Mouse (Mus musculus) ES-E14 (cell line): ENCODE results near the gene Poc1a.

Experiments
- HCFC1 ChIP-seq: IDR thresholded peaks from 2 replicates; pipeline ENCODE4 v1.6.1; 2012; ENCODE audit warnings: low read length, inconsistent platforms, borderline replicate concordance; ENCODE audit not compliant: insufficient read depth
- MAFK ChIP-seq: IDR thresholded peaks from 2 replicates; pipeline ENCODE4 v1.6.1; 2014; ENCODE audit warnings: mild to moderate bottlenecking, low read depth, low read length, inconsistent platforms; ENCODE audit not compliant: insufficient read depth
- ZC3H11A ChIP-seq: IDR thresholded peaks from 2 replicates; pipeline ENCODE4 v1.6.1; 2012; ENCODE audit warnings: low read depth, mild to moderate bottlenecking, inconsistent platforms, low read length, borderline replicate concordance

DNA sequence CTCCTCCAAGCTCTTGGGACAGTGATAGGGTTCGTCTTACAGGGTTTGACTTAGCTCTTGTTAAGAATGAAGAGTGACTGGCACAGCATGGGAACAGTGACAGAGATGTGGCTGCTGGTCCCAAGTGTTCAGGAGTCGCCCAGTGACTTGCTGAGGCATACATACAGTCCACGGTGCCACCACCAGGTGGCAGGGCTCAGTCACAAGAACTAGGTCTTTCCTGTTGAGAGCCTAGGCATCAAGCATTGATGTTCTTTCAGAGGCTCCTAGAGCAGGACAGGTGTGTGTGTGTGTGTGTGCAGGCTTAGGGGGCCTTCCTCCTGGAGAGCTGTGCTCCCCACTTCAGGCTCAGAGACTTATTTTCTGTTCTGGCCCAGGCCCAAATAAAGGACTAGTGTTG, 8.0 kb downstream of the Poc1a start:
- TF ChIP-seq ZC3H11A, result peak; percentile 53; the same call in 1 of the 2 replicates
- no peak for TF ChIP-seq MAFK
- no peak for TF ChIP-seq HCFC1
